Mouse (Mus musculus) yolk sac, embryonic 10.5 days (tissue): ENCODE results near the gene Ssr4.
"Not testable (repeated sequence)": the region's sequence is repeated elsewhere in the genome, so short reads cannot be mapped to it uniquely, and the experiment has no call there.

Source experiments
- DNase-seq: peaks from one replicate; pipeline ENCODE4 v3.0.0-alpha.2; 2017; ENCODE audit warnings: low spot score

The Ssr4 gene

GRCm38 (mm10) chrX:73786364-73787224 is at the start of gene Ssr4, which contains the start of gene Idh3g:
TSS of gene Ssr4 (plus strand) at chrX:73787028.
TSS of gene Idh3g (minus strand) at chrX:73786897.
- DNase-seq, result peak; percentile 94

- DNase-seq, result no peak
These were observed 48.7 kb upstream of the Ssr4 start for GRCm38 (mm10) chrX:73738155-73738554.

GRCm38 (mm10) chrX:73739151-73739550 is 47.7 kb upstream of the Ssr4 start:
- no peak for DNase-seq

- not testable (repeated sequence) for DNase-seq
These were observed 47.0 kb upstream of the Ssr4 start for GRCm38 (mm10) chrX:73739841-73740240.

- DNase-seq, result no peak
These were observed 41.9 kb upstream of the Ssr4 start for GRCm38 (mm10) chrX:73744774-73745481.

GRCm38 (mm10) chrX:73748977-73749376 is 37.9 kb upstream of the Ssr4 start:
- no peak for DNase-seq

- DNase-seq, result no peak
These were observed 30.3 kb upstream of the Ssr4 start, which contains the start of gene Plxnb3 for GRCm38 (mm10) chrX:73756334-73757140. TSS of gene Plxnb3 (plus strand) at chrX:73757090.

- no peak for DNase-seq
These were observed 28.1 kb upstream of the Ssr4 start for GRCm38 (mm10) chrX:73758611-73759290.

GRCm38 (mm10) chrX:73765311-73765710 is 21.5 kb upstream of the Ssr4 start:
- no peak for DNase-seq

GRCm38 (mm10) chrX:73767267-73767666 is 19.6 kb upstream of the Ssr4 start:
- DNase-seq, result no peak

GRCm38 (mm10) chrX:73774168-73774760 is 12.6 kb upstream of the Ssr4 start, which contains the start of gene Srpk3:
TSS of gene Srpk3 (plus strand) at chrX:73774405.
- DNase-seq, result no peak

GRCm38 (mm10) chrX:73774802-73775483 is 11.9 kb upstream of the Ssr4 start:
- no peak for DNase-seq

- DNase-seq, result no peak
These were observed 4.6 kb upstream of the Ssr4 start for GRCm38 (mm10) chrX:73782227-73782626.

GRCm38 (mm10) chrX:73785666-73786065 is 1.2 kb upstream of the Ssr4 start:
- DNase-seq, result no peak

- no peak for DNase-seq
These were observed 364 bp downstream of the Ssr4 start for GRCm38 (mm10) chrX:73787225-73787558.

GRCm38 (mm10) chrX:73788501-73788900 is 1.7 kb downstream of the Ssr4 start:
- no peak for DNase-seq

GRCm38 (mm10) chrX:73793039-73793438 is 6.2 kb downstream of the Ssr4 start:
- DNase-seq, result no peak

- DNase-seq, result no peak
These were observed 6.7 kb downstream of the Ssr4 start for GRCm38 (mm10) chrX:73793505-73793904.

- DNase-seq, result no peak
These were observed 10.7 kb downstream of the Ssr4 start for GRCm38 (mm10) chrX:73797511-73797910.

- peak; percentile 28 for DNase-seq
These were observed 11.7 kb downstream of the Ssr4 start for GRCm38 (mm10) chrX:73798502-73798901.

- no peak for DNase-seq
These were observed 19.0 kb downstream of the Ssr4 start for GRCm38 (mm10) chrX:73805814-73806213.
